8 mouse cellular contexts compared by ENCODE assay signal in the genomic region with DNA sequence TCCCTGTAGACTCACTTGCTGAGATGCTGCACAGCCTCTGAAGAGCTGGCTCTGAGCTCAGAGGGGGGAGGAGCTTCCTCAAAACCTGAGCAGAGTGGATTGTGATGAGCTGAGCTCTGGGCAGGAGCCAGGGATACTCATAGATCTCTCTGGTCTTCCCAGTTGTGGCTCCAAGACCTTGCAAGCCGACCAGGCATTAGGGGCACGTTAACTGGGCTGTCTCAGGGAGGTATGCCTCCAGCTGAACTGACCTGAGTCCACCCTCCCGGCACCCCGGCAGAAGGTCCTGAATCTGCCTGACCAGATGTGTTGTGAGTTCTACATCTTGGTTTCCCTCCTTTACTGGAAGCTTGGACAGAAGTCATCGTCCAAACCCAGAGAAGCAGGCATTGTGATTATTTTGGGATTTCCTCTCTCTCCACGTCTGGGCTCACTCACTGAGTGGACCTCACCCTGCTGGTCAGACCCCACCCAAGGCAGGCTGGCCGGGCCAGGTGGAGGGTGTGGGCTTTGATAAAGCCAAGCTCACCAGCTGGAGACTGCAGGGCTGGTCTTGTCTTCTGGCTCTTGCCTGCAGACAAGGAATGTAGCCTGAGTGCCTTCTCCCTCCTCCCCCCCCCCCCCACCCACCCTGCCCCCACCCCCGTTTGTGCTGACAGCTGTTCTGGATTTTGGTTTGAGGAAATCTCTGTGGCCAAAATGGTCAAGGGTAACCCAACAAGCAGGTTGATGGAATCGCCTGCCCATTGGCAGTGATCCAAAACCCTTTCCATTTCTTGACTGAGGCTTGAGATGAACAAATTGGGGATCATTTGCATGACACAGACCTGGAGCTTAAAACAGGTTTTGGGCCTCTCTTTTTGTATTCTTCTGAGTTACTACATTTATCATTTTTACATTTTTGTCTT. TPM values are rescaled to one million over a fixed set of nuclear protein-coding genes. Genes with fewer than 3 reads are reported as not detected.
DNase-seq lines count a peak whose midpoint lies in the region; ATAC-seq lines count a peak whose summit lies in the region.

No protein-coding gene starts in this region.

- WGBS in neural tube, embryonic 13.5 days, result 67% methylated on average over 9 of the region's 9 CpGs
- 26% methylated on average over 9 of the region's 9 CpGs for WGBS in liver, embryonic 12.5 days (ENCODE audit: insufficient replicate concordance)
- 37% methylated on average over 9 of the region's 9 CpGs for WGBS in stomach, embryonic 15.5 days

- H3K4me1 ChIP-seq in neural tube, embryonic 13.5 days (replicated peaks), result peaks cover 66% of the 10 kb centered on the region
- peaks cover 49% of the 10 kb centered on the region for H3K4me1 ChIP-seq in liver, embryonic 12.5 days
- H3K4me1 ChIP-seq in stomach, embryonic 15.5 days, result peaks cover 45% of the 10 kb centered on the region

- H3K9me3 ChIP-seq in neural tube, embryonic 13.5 days, result no peaks in the 10 kb centered on the region
- H3K9me3 ChIP-seq in liver, embryonic 12.5 days (replicated peaks), result no peaks in the 10 kb centered on the region
- no peaks in the 10 kb centered on the region for H3K9me3 ChIP-seq in stomach, embryonic 15.5 days

- peak; percentile 43; the same call in 1 of the 2 replicates for ATAC-seq in neural tube, embryonic 13.5 days (ENCODE audit: low read depth)
- peak; percentile 31; the same call in 1 of the 2 replicates for ATAC-seq in liver, embryonic 12.5 days
- ATAC-seq in stomach, embryonic 15.5 days (ENCODE audit: insufficient read depth, low FRiP score, low read depth), result peak; percentile 51; the same call in 1 of the 2 replicates
- ATAC-seq in monocyte, adult 5-6 weeks (replicated peaks; ENCODE audit: insufficient number of reproducible peaks, low FRiP score, low TSS enrichment, poor library complexity, severe bottlenecking), result no peak

- peak; percentile 32 for DNase-seq in cerebellum, adult 8-10 months
- no peak for DNase-seq in cerebellum, adult 11 months
- DNase-seq in neural tube, embryonic 10.5 days (ENCODE audit: extremely low spot score, low spot score), result no peak
- peak; percentile 67 to 89 for DNase-seq in heart, adult 18-20 months

- peak overlapping the region; percentile 62 for H3K27ac ChIP-seq in neural tube, embryonic 13.5 days (replicated peaks)
- peak overlapping the region; percentile 60; the same call in 1 of the 2 replicates for H3K27ac ChIP-seq in liver, embryonic 12.5 days
- peak overlapping the region; percentile 57 for H3K27ac ChIP-seq in stomach, embryonic 15.5 days

- no peak overlapping the region for H3K9ac ChIP-seq in neural tube, embryonic 13.5 days
- H3K9ac ChIP-seq in liver, embryonic 12.5 days, result no peak overlapping the region
- H3K9ac ChIP-seq in stomach, embryonic 15.5 days, result no peak overlapping the region

- no peaks in the 10 kb centered on the region for H3K36me3 ChIP-seq in neural tube, embryonic 13.5 days
- H3K36me3 ChIP-seq in liver, embryonic 12.5 days, result no peaks in the 10 kb centered on the region
- no peaks in the 10 kb centered on the region for H3K36me3 ChIP-seq in stomach, embryonic 15.5 days

- no peak overlapping the region for H3K4me3 ChIP-seq in neural tube, embryonic 13.5 days
- no peak overlapping the region for H3K4me3 ChIP-seq in liver, embryonic 12.5 days
- H3K4me3 ChIP-seq in stomach, embryonic 15.5 days (replicated peaks), result no peak overlapping the region

- H3K27me3 ChIP-seq in neural tube, embryonic 13.5 days, result no peaks in the 10 kb centered on the region
- no peaks in the 10 kb centered on the region for H3K27me3 ChIP-seq in liver, embryonic 12.5 days (replicated peaks)
- no peaks in the 10 kb centered on the region for H3K27me3 ChIP-seq in stomach, embryonic 15.5 days (replicated peaks)

- H3K4me2 ChIP-seq in neural tube, embryonic 13.5 days, result no peak overlapping the region
- H3K4me2 ChIP-seq in liver, embryonic 12.5 days, result no peak overlapping the region
- H3K4me2 ChIP-seq in stomach, embryonic 15.5 days, result no peak overlapping the region

RNA-seq across cellular contexts. Expression of gene Bcr, which starts 44.1 kb away (rescaled TPM):
- polyA plus RNA-seq in neural tube, embryonic 13.5 days (2015; fragmentation: Nextera tagmentation; extraction: Ambion mirVana), result 14.5 and 16.8 TPM in 2 replicates
- 10 to 100 TPM in 1 of 2 experiments, 1 to 10 TPM in 1; 8.7 to 10.7 TPM for total RNA-seq in heart, adult 18-20 months (2021)
- polyA plus RNA-seq in liver, embryonic 12.5 days (2016; fragmentation: Nextera tagmentation; extraction: Ambion mirVana), result 2.2 and 2.4 TPM in 2 replicates
- polyA plus RNA-seq in stomach, embryonic 15.5 days (2015; fragmentation: Nextera tagmentation; extraction: Ambion mirVana), result 7.5 and 8.9 TPM in 2 replicates
- 7.1 to 13.3 TPM (median 13.1 TPM) in 3 replicates for total RNA-seq in monocyte, adult 5-6 weeks (2017)

Comparison
In these comparisons a context has a peak if more than half of its experiments do, and no peak if none do; other contexts are left out.
1. DNase-seq: peak in cerebellum, adult 8-10 months (single experiment) and heart, adult 18-20 months (2 of 2); none in cerebellum, adult 11 months (single experiment) and neural tube, embryonic 10.5 days (single experiment).
2. Peak in every context shown above with its lines, with median percentiles within 50 percentile points of each other: H3K27ac ChIP-seq.